Mouse (Mus musculus): ENCODE results near the gene Cngb1.
"Not testable (repeated sequence)": the region's sequence is repeated elsewhere in the genome, so short reads cannot be mapped to it uniquely, and the experiment has no call there.

Cngb1 gene

GRCm38 (mm10) chr8:95245180-95245579 is 61.2 kb downstream of the Cngb1 start:
- DNase-seq = peak; percentile 81 to 85

DNA sequence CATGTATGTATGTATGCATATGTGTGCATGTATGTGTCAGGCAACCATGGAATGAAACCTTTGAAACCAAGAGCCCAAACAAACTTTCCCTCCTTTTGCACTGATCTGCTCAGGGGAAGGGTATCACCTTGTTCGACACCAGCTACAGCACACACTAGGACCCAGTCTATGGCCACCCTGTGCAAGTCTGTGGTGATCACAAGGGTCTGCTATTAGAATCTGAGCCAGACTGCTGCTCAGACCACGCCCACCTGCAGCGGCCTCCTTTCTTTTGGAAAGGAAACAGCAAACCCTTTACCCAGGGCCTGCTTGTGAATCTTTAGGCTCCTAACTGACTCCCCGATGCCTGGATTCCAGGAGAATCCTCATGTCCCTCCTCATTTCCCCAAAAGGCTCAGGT is 62.5 kb downstream of the Cngb1 start:
- peak; percentile 34 to 40 for DNase-seq

DNA sequence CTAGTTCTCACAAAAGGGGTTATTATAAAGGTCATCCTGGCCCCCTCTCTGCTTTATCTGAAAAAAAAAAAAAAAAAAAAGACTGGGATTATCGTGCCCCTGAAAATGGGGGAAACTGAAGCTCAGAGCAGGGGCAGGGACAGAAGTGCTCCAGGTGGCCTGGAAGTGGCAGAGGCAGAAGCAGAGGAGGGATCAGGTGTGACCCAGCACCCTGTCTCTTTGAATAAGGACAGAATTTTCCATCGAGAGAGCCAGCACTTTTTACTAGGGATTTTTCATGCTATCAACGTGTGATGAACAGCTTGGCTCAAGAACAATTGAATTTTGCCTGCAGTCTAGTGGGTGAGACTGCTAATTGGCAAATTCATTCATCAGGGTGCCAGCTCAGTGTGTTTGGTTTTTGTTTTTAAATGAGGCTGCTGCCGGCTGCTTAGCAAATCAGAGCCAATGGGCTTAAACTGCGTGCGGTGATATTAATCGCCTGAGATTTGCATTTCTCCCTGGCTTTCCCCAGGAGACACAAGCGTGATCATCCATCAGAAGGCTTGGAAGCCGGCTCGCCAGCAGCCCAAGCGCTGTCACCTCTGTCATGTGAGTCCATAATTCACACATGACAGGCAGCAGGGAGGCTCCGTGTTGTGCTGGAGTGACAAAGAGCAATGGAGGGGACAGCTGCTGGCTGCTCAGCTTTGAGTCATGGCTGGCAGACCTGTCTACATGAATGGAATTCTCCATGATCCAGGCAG is 63.4 kb downstream of the Cngb1 start:
- DNase-seq = peak; percentile 73 to 74

GRCm38 (mm10) chr8:95242099-95242825 is 64.1 kb downstream of the Cngb1 start:
- DNase-seq = no peak

DNA sequence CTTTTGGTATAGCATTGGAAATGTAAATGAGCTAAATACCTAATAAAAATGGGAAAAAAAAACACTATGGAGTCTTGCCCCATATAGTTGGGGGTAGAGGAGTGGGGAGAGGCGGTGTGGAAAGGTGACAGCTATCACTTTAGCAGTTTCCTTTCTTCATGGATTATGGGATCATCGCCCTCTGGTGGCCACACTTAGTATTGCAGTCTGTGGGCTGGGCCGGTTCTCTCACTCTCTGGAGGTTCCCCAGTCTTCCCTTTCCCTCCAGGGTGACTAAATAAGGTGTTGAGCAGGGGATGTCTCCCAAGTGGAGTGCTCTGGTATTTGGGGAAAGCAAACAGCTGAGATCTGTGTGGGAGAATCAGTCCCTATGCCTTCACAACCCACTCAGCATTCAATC is 70.7 kb downstream of the Cngb1 start:
- DNase-seq = peak; percentile 86 to 92

GRCm38 (mm10) chr8:95230086-95230485 is 76.3 kb downstream of the Cngb1 start:
- not testable (repeated sequence) for DNase-seq

- no peak for DNase-seq
Observed at GRCm38 (mm10) chr8:95227151-95227468, 79.3 kb downstream of the Cngb1 start.

GRCm38 (mm10) chr8:95226251-95227150 is 79.9 kb downstream of the Cngb1 start:
- DNase-seq = no peak

- no peak for DNase-seq
Observed at GRCm38 (mm10) chr8:95223969-95224368, 82.4 kb downstream of the Cngb1 start.

- DNase-seq = no peak
Observed at GRCm38 (mm10) chr8:95221045-95221444, 85.3 kb downstream of the Cngb1 start.

DNA sequence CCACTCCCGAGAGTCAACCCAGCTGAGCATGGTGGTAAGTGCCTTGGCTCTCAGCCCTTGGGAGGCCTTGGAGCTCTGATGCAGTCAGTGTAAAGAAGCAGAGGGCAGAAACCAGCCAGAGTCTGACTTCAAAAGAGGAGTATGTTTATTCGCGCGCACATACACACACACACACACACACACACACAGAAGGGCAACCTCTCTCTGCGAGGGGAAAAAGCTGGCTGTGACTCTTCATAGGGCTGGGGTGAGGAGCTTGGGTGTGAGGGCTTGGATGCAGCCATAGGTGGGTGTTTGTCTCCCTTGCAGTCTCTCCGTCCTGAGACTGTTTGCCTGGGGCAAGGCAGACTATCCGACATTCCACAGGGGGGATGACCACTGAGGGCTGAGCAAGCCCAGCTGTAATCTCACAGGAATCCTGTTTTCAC is 85.8 kb downstream of the Cngb1 start:
- DNase-seq = no peak

GRCm38 (mm10) chr8:95219623-95220022 is 86.8 kb downstream of the Cngb1 start:
- no peak for DNase-seq

GRCm38 (mm10) chr8:95215709-95216360 is 90.5 kb downstream of the Cngb1 start:
- no peak for DNase-seq

DNA sequence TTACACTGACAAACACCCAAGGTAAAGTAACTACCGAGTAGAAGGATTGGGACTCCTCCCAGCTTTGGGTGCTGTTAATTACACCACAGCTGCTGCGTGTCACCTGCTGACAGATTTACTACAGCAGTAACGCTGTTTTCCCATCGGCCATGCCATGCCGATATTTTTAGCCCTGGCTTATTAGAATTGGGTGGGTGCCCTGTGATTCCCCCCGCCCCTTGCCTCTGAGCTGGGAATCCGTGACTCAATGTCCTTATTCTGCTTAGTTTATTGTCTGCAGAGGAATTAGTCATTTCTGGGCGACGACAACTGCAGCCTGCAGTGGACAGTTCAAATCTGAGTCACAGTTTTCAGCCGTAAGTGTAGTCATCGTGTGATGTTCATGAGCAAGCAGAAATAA is 96.5 kb downstream of the Cngb1 start:
- peak in 1 of 2 experiments; percentile 8 for DNase-seq

- DNase-seq = no peak
Observed at GRCm38 (mm10) chr8:95205946-95206345, 100.4 kb downstream of the Cngb1 start.

GRCm38 (mm10) chr8:95204039-95204380 is 102.4 kb downstream of the Cngb1 start:
- DNase-seq = peak; percentile 86 to 89

DNA sequence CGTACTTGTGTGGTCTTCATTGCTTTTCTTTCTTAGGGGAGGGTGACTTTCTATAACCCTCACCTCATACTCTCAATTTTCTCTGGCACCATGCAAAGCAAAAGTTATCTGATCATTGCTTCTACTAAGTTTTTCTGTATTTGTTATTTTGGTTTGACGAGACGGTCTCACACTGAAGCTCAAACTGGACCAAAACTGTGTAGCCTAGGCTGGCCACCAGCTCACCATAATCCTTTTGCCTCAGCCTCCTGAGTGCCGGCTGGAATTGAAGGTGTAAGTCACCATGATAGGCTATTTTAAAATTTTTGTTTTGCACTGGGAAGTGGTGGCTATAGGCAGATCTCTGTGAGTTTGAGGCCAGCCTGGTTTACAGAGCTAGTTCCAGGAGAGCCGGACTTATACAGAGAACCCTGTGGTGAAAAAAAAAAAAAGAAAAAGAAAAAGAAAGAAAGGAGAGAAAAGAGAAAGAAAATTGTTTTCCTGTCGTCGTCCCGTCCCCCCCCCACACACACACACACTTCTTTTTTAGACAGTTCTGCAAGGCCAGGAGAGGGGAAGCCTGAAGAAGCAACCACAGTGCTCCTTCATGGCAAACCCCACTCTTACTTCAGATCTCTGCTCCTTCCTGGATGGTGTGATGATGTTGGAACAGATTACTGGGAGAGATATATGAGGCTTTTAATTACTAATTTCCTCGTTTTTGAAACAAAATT is 102.9 kb downstream of the Cngb1 start:
- peak in 1 of 2 experiments; percentile 4 for DNase-seq

DNA sequence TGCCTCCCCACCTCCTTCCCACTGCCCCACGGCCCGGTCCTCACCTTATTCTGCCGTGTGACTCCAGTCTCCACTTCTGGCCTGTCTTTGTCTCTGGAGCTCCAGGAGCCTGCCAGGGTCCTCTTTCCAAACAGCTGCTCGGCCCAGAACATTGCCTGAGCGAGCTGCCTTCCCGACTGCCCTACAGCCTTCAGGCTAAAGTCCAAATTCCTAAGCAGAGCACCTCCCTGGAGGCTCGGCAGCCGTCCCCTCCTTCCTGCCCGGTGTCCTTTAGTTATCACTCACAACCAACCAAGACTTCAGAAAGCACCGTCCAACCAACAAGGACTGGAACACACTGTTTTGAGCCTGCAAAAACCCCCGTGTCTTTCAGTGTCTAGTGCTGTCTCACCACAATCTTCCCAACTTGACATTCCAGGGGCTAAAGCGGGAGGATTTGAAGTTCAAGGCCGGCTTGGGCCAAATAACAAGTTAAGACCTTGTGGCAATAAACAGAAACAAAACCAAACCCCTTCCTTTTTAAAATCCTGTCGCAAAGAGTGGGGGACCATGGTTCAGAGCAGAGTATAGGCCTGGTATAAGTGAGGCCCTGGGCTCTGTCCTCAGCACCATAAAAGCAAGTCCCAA is 103.6 kb downstream of the Cngb1 start, which contains the start of gene Kifc3:
Kifc3 (minus strand) TSS at position 164 of the 627 bp plus-strand sequence.
- peak in 1 of 2 experiments; percentile 11 for DNase-seq

GRCm38 (mm10) chr8:95202056-95202570 is 104.3 kb downstream of the Cngb1 start:
- peak; percentile 64 for DNase-seq

DNA sequence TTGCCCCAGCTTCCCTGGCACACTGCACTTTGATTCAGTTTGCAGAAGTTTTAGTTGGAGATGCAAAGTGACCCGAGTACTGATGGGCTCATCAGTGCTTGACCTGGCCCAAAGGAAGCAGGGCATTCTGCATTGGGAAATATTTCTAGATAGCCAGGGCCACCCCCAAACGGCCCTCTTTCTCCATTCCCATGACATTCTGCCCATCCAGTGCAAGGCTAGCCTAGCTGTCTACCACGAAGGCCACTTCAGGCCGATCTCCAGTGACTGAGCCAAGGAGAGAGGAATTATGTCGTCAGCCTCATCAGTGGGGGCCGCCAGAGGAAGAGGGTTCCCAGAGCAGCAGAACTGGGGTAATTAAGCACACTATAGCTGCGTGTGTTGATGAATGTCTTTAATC is 104.9 kb downstream of the Cngb1 start:
- no peak for DNase-seq

DNA sequence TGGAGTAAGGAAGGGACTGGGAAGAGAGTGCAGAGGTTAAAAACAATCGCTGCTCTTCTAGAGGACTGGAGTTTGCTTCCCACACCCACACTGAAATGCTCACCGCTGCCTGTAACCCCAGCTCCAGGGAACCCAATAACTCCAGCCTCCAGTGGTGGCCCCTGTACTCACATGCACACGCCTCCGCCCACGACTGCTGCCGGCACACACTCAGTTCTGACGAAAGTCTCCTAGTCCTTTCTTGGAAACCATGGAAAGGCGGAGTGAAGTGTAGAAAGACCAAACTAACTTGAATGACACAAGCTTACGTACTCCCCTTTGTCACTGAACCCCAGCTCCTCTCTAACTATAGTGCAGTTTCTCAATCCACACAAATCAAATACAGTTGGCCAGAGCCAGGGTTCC is 106.4 kb downstream of the Cngb1 start:
- no peak for DNase-seq

Data from cerebellum, postnatal 10 days (tissue).